Mouse (Mus musculus): ENCODE measurements around the gene Pigo.

The Pigo gene

GRCm38 (mm10) chr4:43036356-43036755 is 10.7 kb upstream of the Pigo start:
- no peak for DNase-seq

GRCm38 (mm10) chr4:43035851-43036250 is 10.2 kb upstream of the Pigo start:
- DNase-seq = no peak

- DNase-seq = no peak
These were observed 7.9 kb upstream of the Pigo start for GRCm38 (mm10) chr4:43033481-43033880.

- no peak for DNase-seq
These were observed 6.9 kb upstream of the Pigo start for GRCm38 (mm10) chr4:43032501-43032900.

GRCm38 (mm10) chr4:43031237-43031995 is 5.8 kb upstream of the Pigo start, which contains the start of gene Stoml2:
Gene Stoml2 (minus strand): TSS chr4:43031710.
- peak; percentile 96 for DNase-seq

- peak; percentile 63 for DNase-seq
These were observed 5.2 kb upstream of the Pigo start for GRCm38 (mm10) chr4:43030780-43031230.

- DNase-seq = no peak
These were observed 4.7 kb upstream of the Pigo start for GRCm38 (mm10) chr4:43030352-43030751.

- no peak for DNase-seq
These were observed 4.1 kb upstream of the Pigo start for GRCm38 (mm10) chr4:43029749-43030148.

GRCm38 (mm10) chr4:43029121-43029520 is 3.5 kb upstream of the Pigo start:
- DNase-seq = no peak

GRCm38 (mm10) chr4:43024673-43025072 is 946 bp downstream of the Pigo start:
- DNase-seq = no peak

GRCm38 (mm10) chr4:43021341-43021740 is 4.3 kb downstream of the Pigo start:
- no peak for DNase-seq

- DNase-seq = no peak
These were observed 4.7 kb downstream of the Pigo start for GRCm38 (mm10) chr4:43020876-43021275.

GRCm38 (mm10) chr4:43019641-43020465 is 5.8 kb downstream of the Pigo start:
- DNase-seq = no peak

GRCm38 (mm10) chr4:43019176-43019575 is 6.4 kb downstream of the Pigo start:
- DNase-seq = no peak

GRCm38 (mm10) chr4:43018156-43018555 is 7.5 kb downstream of the Pigo start:
- no peak for DNase-seq

- DNase-seq = no peak
These were observed 13.5 kb downstream of the Pigo start for GRCm38 (mm10) chr4:43012091-43012490.

- DNase-seq = peak; percentile 90
These were observed 15.2 kb downstream of the Pigo start, which contains the start of gene Fancg for GRCm38 (mm10) chr4:43010161-43011038. Gene Fancg (minus strand): TSS chr4:43010506.

GRCm38 (mm10) chr4:43005765-43006164 is 19.9 kb downstream of the Pigo start:
- peak; percentile 57 for DNase-seq

GRCm38 (mm10) chr4:43004951-43005350 is 20.7 kb downstream of the Pigo start:
- no peak for DNase-seq

GRCm38 (mm10) chr4:43002756-43003439 is 22.7 kb downstream of the Pigo start:
- DNase-seq = no peak

- DNase-seq = no peak
These were observed 24.3 kb downstream of the Pigo start for GRCm38 (mm10) chr4:43001272-43001671.

All from kidney, postnatal 14 days (tissue).